Mouse (Mus musculus): ENCODE results near the gene Slc12a7.

Gene Slc12a7

DNA sequence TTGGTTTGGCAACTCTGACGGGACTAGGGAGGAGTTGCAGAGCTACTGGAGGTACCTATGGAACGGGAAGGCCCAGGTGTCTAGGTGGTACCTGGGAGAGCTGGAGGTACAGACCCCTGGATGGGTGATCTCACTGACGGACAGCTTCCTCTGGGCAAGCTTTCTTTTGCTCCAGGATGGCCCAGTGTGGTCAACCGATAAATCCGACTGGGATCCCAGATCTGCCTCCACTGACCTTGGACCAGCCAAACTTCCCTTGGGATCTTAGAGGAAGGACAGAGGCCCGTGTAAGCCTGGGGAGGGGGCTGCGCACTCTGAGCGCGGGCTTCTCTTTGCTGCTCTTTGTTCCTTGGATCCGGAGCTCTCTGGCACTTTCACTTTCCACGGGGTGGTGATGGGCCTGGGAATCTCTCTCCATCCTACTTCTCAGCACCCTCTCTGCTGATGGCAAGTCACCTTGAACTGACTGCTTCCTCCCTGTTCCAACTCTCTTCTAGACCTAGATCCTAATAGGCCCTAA lies 31.4 kb downstream of the Slc12a7 start:
- peak in 1 of 2 experiments; percentile 33 for DNase-seq

- no peak for DNase-seq
Measured at GRCm38 (mm10) chr13:73765393-73765792, 32.5 kb downstream of the Slc12a7 start.

DNA sequence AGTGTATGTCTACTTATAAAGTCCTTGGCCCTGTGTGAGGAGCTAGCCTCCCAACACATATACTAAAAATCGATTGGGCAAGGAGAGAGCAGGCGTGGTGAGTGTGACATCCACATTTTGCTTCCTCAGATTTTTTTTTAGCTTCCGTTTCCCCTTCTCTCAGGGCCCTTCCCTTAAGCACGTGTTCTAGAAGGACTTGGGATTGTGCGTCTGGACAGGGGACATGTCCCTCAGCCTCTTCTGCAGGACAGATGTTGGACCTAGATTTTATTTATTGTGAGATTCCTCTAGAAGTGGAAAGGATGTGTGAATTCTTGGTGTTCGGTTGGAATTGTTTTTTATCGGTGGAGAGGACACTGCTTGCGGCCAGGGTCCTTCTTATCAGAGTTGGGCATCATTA lies 34.3 kb downstream of the Slc12a7 start:
- no peak for DNase-seq

- no peak for DNase-seq
Measured at GRCm38 (mm10) chr13:73767754-73768153, 34.9 kb downstream of the Slc12a7 start.

DNA sequence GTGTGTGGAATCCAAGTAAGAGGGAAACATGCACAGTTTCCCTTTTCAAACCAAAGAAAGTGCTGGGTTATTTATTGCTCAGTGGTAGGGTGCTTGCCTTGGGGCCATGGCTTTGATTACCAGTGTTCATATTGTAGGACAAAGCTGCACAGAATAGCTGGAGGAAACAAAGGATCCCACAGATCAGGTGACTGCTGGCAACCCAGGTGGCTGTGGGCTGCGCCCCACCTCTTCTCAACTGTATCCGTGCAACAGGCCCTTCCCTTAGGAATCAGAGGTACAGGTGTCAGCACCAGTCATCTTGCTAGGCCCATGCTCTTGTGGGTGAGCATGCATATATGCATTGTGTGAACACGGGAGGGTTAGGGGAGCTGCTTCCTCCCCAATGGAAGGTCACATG lies 35.4 kb downstream of the Slc12a7 start:
- no peak for DNase-seq

GRCm38 (mm10) chr13:73769916-73770682 lies 37.2 kb downstream of the Slc12a7 start:
- DNase-seq: peak in 1 of 2 experiments; percentile 59

GRCm38 (mm10) chr13:73771131-73771530 lies 38.2 kb downstream of the Slc12a7 start:
- no peak for DNase-seq

GRCm38 (mm10) chr13:73772655-73773054 lies 39.8 kb downstream of the Slc12a7 start:
- DNase-seq: peak; percentile 55 to 67

- DNase-seq: peak; percentile 59 to 73
Measured at GRCm38 (mm10) chr13:73773519-73774205, 40.8 kb downstream of the Slc12a7 start.

DNA sequence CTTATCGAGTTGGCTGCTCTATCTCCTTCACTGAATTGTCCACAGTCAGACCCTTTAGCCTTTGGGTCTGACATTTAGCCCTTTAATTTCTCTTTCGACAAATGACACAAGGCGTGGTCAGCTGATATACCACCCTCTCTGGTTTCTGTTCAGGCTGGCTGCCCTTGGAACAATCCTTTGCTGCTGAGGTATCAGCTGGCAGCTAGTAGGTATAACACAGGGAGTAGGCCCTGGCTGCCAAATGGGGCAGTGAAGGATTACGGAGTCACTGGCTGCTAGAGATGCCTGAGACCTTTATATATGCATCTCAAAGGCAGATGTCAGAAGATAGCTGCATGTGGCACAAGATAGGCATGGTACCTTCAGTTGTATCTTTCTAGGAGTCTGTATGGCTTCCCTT lies 42.9 kb downstream of the Slc12a7 start:
- no peak for DNase-seq

DNA sequence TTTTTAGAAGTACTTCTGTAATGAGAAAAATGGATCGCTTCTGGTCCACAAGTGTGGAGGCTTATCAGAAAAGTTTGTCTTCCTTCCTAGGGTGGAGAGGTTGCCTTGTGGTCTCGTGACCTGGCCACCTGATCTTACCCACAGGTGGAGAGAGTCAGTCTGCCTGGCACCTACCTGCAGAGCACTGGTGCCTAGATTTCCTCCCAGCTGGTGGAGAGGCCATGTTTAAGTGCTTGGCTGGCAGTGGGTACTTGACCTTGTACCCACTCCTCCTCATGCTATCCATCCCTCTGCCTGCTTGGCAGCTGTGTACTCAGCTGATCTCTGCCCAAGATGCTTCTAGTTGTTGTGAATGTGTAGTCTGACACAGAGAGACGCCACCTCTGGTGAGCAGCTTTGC lies 44.7 kb downstream of the Slc12a7 start:
- peak; percentile 52 to 62 for DNase-seq

GRCm38 (mm10) chr13:73782486-73782885 lies 49.6 kb downstream of the Slc12a7 start:
- DNase-seq: no peak

- no peak for DNase-seq
Measured at GRCm38 (mm10) chr13:73792176-73792575, 59.3 kb downstream of the Slc12a7 start.

GRCm38 (mm10) chr13:73793171-73793570 lies 60.3 kb downstream of the Slc12a7 start:
- DNase-seq: no peak

DNA sequence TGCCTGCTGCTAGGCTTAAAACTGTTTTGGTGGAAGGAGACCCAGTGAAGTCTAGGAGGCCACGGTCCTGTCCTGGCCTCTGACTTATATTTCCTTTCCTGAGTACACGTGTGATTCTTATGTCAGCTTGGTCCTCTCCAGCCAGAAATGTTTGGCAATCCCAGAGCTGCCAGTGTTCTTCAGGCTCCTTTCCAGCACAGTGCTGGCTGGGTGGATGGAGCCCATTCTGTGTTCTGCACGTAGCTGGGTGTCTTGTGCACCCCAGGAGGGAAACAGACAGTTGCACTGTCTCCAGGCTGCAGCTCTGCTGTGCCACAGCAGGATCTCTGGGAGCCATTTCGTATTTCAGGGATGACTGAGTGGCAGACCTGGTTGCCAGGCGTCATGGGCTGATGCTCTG lies 66.2 kb downstream of the Slc12a7 start:
- DNase-seq: no peak

GRCm38 (mm10) chr13:73803450-73804178 lies 70.7 kb downstream of the Slc12a7 start:
- DNase-seq: peak; percentile 73 to 79

DNA sequence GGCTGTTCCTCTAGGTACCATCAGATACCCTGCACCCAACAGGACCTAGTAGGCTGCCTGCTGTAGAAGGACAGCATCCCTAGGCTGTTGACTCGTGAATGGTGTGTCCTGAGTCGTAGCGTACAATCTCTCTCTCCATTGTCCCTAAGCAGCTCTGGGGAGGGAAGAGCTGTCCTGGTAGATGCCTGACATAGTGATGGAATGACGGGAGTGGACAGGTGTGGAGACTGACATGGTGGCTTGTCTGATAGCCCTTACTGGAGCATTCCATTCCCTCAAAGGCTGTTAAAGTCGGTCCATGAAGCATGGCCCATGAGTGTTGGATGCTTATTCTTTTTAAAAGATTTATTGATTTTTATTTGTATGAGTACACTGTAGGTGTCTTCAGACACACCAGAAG lies 72.0 kb downstream of the Slc12a7 start:
- no peak for DNase-seq

DNA sequence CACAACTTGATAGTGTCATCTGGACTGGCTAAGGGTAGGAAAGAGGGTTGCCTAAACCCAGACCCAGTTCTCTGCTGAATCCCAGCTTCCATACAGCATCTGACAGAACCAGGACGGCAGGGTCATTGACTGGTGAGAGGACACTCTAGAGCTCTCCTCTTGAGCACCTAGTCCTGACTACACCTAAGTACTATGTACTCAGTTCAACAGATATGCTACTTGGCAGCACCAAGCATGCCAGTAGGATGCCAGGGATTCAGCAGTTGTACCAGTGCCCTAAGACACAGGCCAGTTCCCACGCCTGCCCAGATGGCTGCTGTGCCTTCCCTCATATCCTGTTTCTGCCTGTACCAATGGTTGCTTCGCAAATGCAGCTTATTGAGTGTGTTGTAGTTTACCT lies 80.0 kb downstream of the Slc12a7 start:
- DNase-seq: peak in 1 of 2 experiments; percentile 21

DNA sequence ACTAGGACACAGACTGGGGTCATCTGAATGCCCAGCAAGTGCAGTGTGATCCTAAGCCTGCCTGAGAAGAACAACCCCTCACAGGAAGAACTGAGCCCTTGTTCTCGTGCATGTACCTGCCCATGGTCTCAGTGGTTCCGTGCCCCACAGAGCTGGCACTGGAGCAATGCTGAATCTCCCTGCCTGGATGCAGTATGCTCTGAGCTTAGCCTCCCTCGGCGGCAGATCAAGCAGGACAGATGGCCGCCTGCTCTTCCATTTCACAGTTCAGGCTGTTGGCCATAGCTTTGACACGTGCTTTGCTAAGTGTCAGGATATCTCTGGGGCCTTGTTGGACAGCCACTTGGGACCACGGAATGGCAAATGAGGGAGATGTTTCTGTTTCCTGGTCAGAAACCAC lies 81.3 kb downstream of the Slc12a7 start:
- DNase-seq: no peak

DNA sequence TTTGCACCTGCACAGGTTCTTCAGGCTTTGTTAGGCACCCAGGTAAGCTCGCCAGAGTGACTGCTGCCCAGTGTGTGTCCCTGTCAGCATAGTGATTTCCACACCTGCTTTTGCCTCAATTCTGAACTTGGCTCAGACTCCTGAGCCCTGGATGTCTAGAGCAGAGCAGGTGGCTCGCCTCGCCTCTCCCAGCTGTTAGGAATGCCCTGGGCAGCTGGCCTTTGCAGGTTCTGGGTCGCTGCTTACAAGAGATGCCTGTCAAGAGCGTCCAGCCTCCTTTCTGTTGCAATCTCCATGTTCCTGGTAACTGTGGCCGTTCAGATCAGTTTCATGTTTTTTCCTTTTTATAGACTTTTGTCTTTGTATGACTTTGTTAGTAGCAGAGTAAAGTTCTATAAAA lies 83.4 kb downstream of the Slc12a7 start:
- DNase-seq: no peak

DNA sequence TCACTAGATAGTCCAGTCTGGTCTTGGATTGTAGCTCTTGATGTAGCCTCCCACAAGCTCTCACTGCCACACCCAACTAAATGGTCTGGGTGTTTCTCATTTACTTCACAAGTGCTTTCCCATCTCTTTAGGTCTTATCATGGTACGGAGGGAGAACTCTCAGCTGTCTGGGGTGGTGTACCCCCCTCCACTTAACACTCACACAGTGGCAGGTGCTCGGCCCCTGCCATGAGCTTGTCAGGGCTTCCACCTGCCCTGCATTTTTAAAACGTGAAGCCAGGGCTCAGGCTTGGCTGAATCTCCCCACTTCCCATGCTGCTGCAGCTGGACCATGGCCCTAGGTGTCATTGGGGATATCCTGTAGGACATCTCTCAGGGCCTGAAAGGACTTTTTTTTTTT lies 86.0 kb downstream of the Slc12a7 start:
- DNase-seq: no peak

- no peak for DNase-seq
Measured at GRCm38 (mm10) chr13:73821251-73821650, 88.4 kb downstream of the Slc12a7 start.

DNA sequence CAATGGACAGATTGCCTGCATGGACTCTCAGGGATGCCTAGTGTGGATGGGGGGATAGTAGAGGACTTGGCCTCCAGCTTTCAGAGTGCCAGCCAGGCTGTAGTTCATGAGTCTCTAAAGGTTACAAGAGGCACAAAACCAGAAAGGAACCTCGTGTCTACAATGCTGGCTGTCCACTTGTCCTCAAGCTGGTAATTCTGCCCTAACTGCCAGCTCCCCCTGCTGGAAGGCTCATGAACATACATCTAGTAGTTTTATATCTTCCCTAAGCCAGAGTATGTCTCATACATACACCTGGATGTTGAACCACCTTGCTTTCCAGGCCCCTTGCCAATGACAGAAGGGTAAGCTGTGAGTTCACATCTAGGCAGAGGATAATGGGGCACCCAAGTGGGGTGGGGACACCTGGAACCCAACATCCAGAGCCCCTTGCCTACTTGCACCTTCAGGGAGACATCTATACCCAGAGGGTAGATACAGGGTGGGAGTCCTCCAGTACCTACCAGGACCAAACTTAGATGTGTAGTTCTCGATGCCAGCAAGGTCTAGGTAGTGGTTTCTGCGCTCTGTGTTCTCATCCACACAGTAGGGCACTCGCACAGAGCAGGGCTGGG lies 89.4 kb downstream of the Slc12a7 start:
- peak; percentile 61 to 69 for DNase-seq

Data from lung, adult 18-20 months (tissue).